Mouse (Mus musculus) small intestine, adult 2 months (tissue): ENCODE data around the gene Fam171a1.

ENCODE experiments used
- CTCF ChIP-seq: fragments of 200-500 bp; IDR thresholded peaks from 2 replicates; pipeline ENCODE4 v1.5.1; 2012; ENCODE audit warnings: low read depth, mild to moderate bottlenecking, control low read depth, inconsistent platforms, low read length, moderate library complexity, mixed read lengths; ENCODE audit not compliant: insufficient replicate concordance, insufficient read length; ENCODE audit errors: extremely low read depth
- POLR2A ChIP-seq: fragments of 200-500 bp; IDR thresholded peaks from 2 replicates; pipeline ENCODE4 v1.6.1; 2012; ENCODE audit warnings: low read depth, mild to moderate bottlenecking, control low read depth, inconsistent platforms, low read length, moderate library complexity

GRCm38 (mm10) chr2:3176751-3177150 is 62.7 kb downstream of the Fam171a1 start:
- no peak for TF ChIP-seq POLR2A
- TF ChIP-seq CTCF, result no peak
